Mouse (Mus musculus): ENCODE measurements around the gene I0C0044D17Rik. TPM values are rescaled to one million over a fixed set of nuclear protein-coding genes. Genes with fewer than 3 reads are reported as not detected.

The I0C0044D17Rik gene
- polyA plus RNA-seq, 1 experiment from 2014 or later: not detected

DNA sequence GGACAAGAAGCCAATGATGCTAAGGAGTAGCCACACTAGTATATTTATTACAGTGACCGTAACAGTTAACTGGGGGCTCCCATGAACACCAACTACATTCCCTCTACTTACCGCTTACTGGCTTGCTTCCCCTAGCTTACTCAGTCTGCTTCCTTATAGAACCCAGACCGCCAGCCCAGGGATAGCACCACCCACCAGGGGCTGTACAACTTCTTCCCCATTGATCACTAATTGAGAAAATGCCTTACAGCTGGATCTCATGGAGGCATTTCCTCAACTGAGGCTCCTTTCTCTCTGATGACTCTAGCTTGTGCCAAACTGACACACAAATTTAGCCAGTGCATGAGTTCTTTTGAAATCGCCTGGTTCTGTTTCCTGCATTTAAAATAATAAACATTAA lies 15.3 kb upstream of the I0C0044D17Rik start:
- ATAC-seq (replicated peaks; ENCODE audit: low FRiP score): no peak
- 80% methylated on average over 4 of the region's 4 CpGs for WGBS
- no peaks in the 10 kb centered on the region for H3K9me3 ChIP-seq (ENCODE audit: control insufficient read depth, low read length)
- peaks cover 2% of the 10 kb centered on the region; the same call in 1 of the 2 replicates for H3K27me3 ChIP-seq (ENCODE audit: control insufficient read depth, insufficient read depth, low read length)
- H3K27ac ChIP-seq (ENCODE audit: low read depth, low read length): no peak overlapping the region
- H3K4me1 ChIP-seq (replicated peaks; ENCODE audit: control insufficient read depth, insufficient read depth, low read length): peaks cover 5% of the 10 kb centered on the region; the same call in 1 of the 2 replicates
- H3K4me3 ChIP-seq (ENCODE audit: low read depth, low read length): no peak overlapping the region
- no peak for DNase-seq (ENCODE audit: low spot score)
- no peak overlapping the region for H3K4me2 ChIP-seq (ENCODE audit: low read depth, low read length, severe bottlenecking)
- H3K9ac ChIP-seq (ENCODE audit: low read length): no peak overlapping the region
- no peaks in the 10 kb centered on the region for H3K36me3 ChIP-seq (ENCODE audit: control insufficient read depth, insufficient read depth, low read length)

DNA sequence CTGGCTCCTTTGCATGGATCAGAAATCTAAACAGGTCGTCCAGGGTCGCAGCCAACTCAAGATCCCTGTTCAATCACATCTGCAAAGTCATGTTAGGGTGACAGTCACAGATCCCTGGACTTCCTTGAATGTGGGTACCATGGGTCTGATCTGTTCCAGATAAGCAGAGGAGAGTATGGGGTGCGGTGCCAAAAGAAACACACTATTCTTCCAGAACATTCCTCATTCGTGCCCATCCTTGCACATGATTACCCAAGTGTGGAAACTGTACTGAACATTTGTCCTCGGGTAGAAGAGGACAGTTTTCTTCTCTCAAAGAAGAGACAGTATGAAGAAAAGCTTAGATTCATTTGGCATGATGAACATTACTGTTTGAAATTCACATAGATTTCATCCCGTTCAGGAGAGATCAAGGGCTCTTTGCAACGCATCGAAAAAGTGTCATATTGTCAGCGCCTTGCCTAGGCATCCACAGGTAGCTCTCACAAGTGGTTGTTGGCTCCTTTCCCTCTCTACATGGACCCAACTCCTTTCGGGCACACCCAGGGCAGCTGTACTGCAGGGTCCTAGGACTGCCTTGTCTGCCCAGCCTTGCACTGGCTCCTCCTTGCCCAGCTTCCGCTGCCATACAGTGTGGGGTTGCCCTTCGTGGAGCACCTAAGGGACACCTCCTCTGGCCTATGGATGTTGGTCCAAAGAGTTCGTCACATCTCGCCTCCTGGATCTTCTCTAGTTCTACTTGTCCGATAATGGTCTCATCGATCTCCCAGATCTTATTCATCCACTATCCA lies 14.3 kb upstream of the I0C0044D17Rik start:
- Histone ChIP-seq H3K9ac (ENCODE audit: low read length) (no peak overlapping the region), H3K4me3 (ENCODE audit: low read depth, low read length) (no peak overlapping the region), H3K4me2 (ENCODE audit: low read depth, low read length, severe bottlenecking) (no peak overlapping the region), H3K27me3 (ENCODE audit: control insufficient read depth, insufficient read depth, low read length) (peaks cover 1% of the 10 kb centered on the region; the same call in 1 of the 2 replicates), H3K27ac (ENCODE audit: low read depth, low read length) (no peak overlapping the region), H3K4me1 (replicated peaks; ENCODE audit: control insufficient read depth, insufficient read depth, low read length) (peaks cover 5% of the 10 kb centered on the region; the same call in 1 of the 2 replicates), H3K9me3 (ENCODE audit: control insufficient read depth, low read length) (no peaks in the 10 kb centered on the region), H3K36me3 (ENCODE audit: control insufficient read depth, insufficient read depth, low read length) (no peaks in the 10 kb centered on the region)
- 90% methylated on average over 16 of the region's 16 CpGs for WGBS
- no peak for DNase-seq (ENCODE audit: low spot score)
- ATAC-seq (replicated peaks; ENCODE audit: low FRiP score): no peak

DNA sequence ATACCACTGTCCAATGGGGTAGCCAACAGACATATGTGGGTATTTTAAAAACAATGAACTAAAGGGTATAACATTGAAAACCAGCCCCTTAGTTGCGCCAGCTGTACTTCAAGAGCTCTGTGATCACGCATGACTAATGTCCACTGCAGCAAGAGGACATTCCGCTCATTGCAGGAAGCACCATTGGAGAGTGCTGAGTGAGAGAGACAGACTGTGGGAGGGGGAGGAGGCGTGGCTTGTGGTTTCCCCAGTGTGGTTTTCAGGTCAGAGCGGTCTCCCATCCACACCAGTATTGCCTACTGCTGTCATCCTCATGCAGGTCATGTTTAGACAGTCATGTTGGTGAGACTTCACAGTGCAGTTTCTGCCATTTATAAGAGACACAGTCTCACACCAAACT lies 12.9 kb upstream of the I0C0044D17Rik start:
- Histone ChIP-seq H3K9me3 (ENCODE audit: control insufficient read depth, low read length) (no peaks in the 10 kb centered on the region), H3K4me3 (ENCODE audit: low read depth, low read length) (no peak overlapping the region), H3K36me3 (ENCODE audit: control insufficient read depth, insufficient read depth, low read length) (no peaks in the 10 kb centered on the region), H3K27me3 (ENCODE audit: control insufficient read depth, insufficient read depth, low read length) (no peaks in the 10 kb centered on the region; the same call in 1 of the 2 replicates), H3K27ac (ENCODE audit: low read depth, low read length) (no peak overlapping the region), H3K4me1 (replicated peaks; ENCODE audit: control insufficient read depth, insufficient read depth, low read length) (peaks cover 5% of the 10 kb centered on the region; the same call in 1 of the 2 replicates), H3K4me2 (ENCODE audit: low read depth, low read length, severe bottlenecking) (no peak overlapping the region), H3K9ac (ENCODE audit: low read length) (no peak overlapping the region)
- ATAC-seq (replicated peaks; ENCODE audit: low FRiP score) (no peak), DNase-seq (ENCODE audit: low spot score) (no peak)
- WGBS: 63% methylated on average over 5 of the region's 5 CpGs

- Histone ChIP-seq H3K9ac (ENCODE audit: low read length) (no peak overlapping the region), H3K36me3 (ENCODE audit: control insufficient read depth, insufficient read depth, low read length) (no peaks in the 10 kb centered on the region), H3K4me3 (ENCODE audit: low read depth, low read length) (no peak overlapping the region), H3K27me3 (ENCODE audit: control insufficient read depth, insufficient read depth, low read length) (no peaks in the 10 kb centered on the region; the same call in 1 of the 2 replicates), H3K27ac (ENCODE audit: low read depth, low read length) (no peak overlapping the region), H3K4me1 (replicated peaks; ENCODE audit: control insufficient read depth, insufficient read depth, low read length) (no peaks in the 10 kb centered on the region), H3K9me3 (ENCODE audit: control insufficient read depth, low read length) (no peaks in the 10 kb centered on the region), H3K4me2 (ENCODE audit: low read depth, low read length, severe bottlenecking) (no peak overlapping the region)
- WGBS: 70% methylated on average over 4 of the region's 4 CpGs
- no peak for ATAC-seq (replicated peaks; ENCODE audit: low FRiP score)
- DNase-seq (ENCODE audit: low spot score): no peak
Measured at GRCm38 (mm10) chr4:98834782-98835181, 11.1 kb upstream of the I0C0044D17Rik start.

DNA sequence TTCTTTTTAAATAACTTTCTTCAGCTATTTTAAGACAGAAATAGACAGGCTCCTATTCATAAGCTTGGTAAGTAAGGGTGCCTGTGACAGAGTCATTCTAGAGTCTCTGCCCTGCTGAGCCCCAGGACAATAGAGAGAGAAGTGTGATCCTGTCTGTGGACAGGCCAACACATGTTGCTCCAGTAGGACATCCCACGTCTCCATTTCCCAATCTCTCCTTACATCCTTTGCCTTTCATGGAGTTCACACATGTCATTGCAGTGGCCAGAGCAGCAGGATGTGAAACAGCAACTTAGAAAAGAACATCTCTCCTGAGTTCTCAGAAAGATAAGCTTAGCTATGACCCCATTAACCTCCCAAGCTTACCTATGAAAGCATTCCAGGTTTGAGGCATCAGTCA lies 8.1 kb upstream of the I0C0044D17Rik start:
- ATAC-seq (replicated peaks; ENCODE audit: low FRiP score): no peak
- no peak overlapping the region for H3K4me3 ChIP-seq (ENCODE audit: low read depth, low read length)
- WGBS: 67% methylated on average over 1 of the region's 1 CpGs

DNA sequence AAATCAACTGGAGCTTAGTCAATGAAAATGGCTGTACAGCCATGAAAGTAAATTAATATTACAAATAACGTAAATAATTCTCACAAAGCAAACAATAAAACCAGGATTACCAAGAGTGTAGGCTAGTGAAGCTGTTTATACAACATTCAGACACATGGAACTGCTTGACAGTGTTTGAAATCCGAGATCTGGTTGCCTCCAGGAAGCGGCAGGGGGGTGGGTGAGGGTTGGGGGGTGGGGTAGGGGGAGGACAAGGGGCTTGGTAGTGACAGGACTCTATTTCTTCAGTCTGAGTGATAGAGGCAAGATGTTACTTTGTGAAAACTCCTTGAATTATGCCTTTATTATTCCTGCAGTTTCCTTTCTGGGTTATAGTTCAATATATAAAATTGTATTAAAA lies 3.1 kb upstream of the I0C0044D17Rik start:
- Histone ChIP-seq H3K9ac (ENCODE audit: low read length) (no peak overlapping the region), H3K4me1 (replicated peaks; ENCODE audit: control insufficient read depth, insufficient read depth, low read length) (no peaks in the 10 kb centered on the region), H3K36me3 (ENCODE audit: control insufficient read depth, insufficient read depth, low read length) (no peaks in the 10 kb centered on the region), H3K9me3 (ENCODE audit: control insufficient read depth, low read length) (no peaks in the 10 kb centered on the region), H3K27me3 (ENCODE audit: control insufficient read depth, insufficient read depth, low read length) (no peaks in the 10 kb centered on the region), H3K4me2 (ENCODE audit: low read depth, low read length, severe bottlenecking) (no peak overlapping the region), H3K27ac (ENCODE audit: low read depth, low read length) (no peak overlapping the region), H3K4me3 (ENCODE audit: low read depth, low read length) (no peak overlapping the region)
- no peak for ATAC-seq (replicated peaks; ENCODE audit: low FRiP score)
- DNase-seq (ENCODE audit: low spot score): no peak
- 61% methylated on average over 3 of the region's 3 CpGs for WGBS

More for the DNA sequence above, 8.1 kb upstream of the I0C0044D17Rik start:
- no peaks in the 10 kb centered on the region for H3K4me1 ChIP-seq (replicated peaks; ENCODE audit: control insufficient read depth, insufficient read depth, low read length)
- no peaks in the 10 kb centered on the region for H3K9me3 ChIP-seq (ENCODE audit: control insufficient read depth, low read length)
- H3K27ac ChIP-seq (ENCODE audit: low read depth, low read length): no peak overlapping the region
- H3K36me3 ChIP-seq (ENCODE audit: control insufficient read depth, insufficient read depth, low read length): no peaks in the 10 kb centered on the region
- no peaks in the 10 kb centered on the region for H3K27me3 ChIP-seq (ENCODE audit: control insufficient read depth, insufficient read depth, low read length)
- no peak overlapping the region for H3K4me2 ChIP-seq (ENCODE audit: low read depth, low read length, severe bottlenecking)
- DNase-seq (ENCODE audit: low spot score): no peak
- H3K9ac ChIP-seq (ENCODE audit: low read length): no peak overlapping the region

- no peak overlapping the region for H3K27ac ChIP-seq (ENCODE audit: low read depth, low read length)
- WGBS: 86% methylated on average over 3 of the region's 3 CpGs
- no peak for DNase-seq (ENCODE audit: low spot score)
Measured at GRCm38 (mm10) chr4:98823047-98823446, 593 bp downstream of the I0C0044D17Rik start.

GRCm38 (mm10) chr4:98822478-98822877 lies 1.2 kb downstream of the I0C0044D17Rik start:
- Histone ChIP-seq H3K4me3 (ENCODE audit: low read depth, low read length) (no peak overlapping the region), H3K9me3 (ENCODE audit: control insufficient read depth, low read length) (no peaks in the 10 kb centered on the region), H3K4me1 (replicated peaks; ENCODE audit: control insufficient read depth, insufficient read depth, low read length) (peaks cover 2% of the 10 kb centered on the region; the same call in 1 of the 2 replicates), H3K27me3 (ENCODE audit: control insufficient read depth, insufficient read depth, low read length) (peaks cover 6% of the 10 kb centered on the region), H3K9ac (ENCODE audit: low read length) (no peak overlapping the region), H3K4me2 (ENCODE audit: low read depth, low read length, severe bottlenecking) (no peak overlapping the region), H3K27ac (ENCODE audit: low read depth, low read length) (no peak overlapping the region), H3K36me3 (ENCODE audit: control insufficient read depth, insufficient read depth, low read length) (no peaks in the 10 kb centered on the region)
- ATAC-seq (replicated peaks; ENCODE audit: low FRiP score): no peak
- DNase-seq (ENCODE audit: low spot score): no peak
- 69% methylated on average over 3 of the region's 3 CpGs for WGBS

More at GRCm38 (mm10) chr4:98823047-98823446, 593 bp downstream of the I0C0044D17Rik start:
- ATAC-seq (replicated peaks; ENCODE audit: low FRiP score): no peak
- no peaks in the 10 kb centered on the region for H3K36me3 ChIP-seq (ENCODE audit: control insufficient read depth, insufficient read depth, low read length)
- no peak overlapping the region for H3K4me3 ChIP-seq (ENCODE audit: low read depth, low read length)
- H3K9ac ChIP-seq (ENCODE audit: low read length): no peak overlapping the region
- H3K27me3 ChIP-seq (ENCODE audit: control insufficient read depth, insufficient read depth, low read length): peaks cover 2% of the 10 kb centered on the region
- H3K9me3 ChIP-seq (ENCODE audit: control insufficient read depth, low read length): no peaks in the 10 kb centered on the region
- H3K4me2 ChIP-seq (ENCODE audit: low read depth, low read length, severe bottlenecking): no peak overlapping the region
- no peaks in the 10 kb centered on the region; the same call in 1 of the 2 replicates for H3K4me1 ChIP-seq (replicated peaks; ENCODE audit: control insufficient read depth, insufficient read depth, low read length)

Measured in forebrain, embryonic 11.5 days (tissue).